Mouse (Mus musculus) E14TG2a.4 (cell line): Measurements from ENCODE around the gene Gm20458.

Source experiments
- CTCF ChIP-seq: conservative IDR thresholded peaks from 2 replicates; pipeline ENCODE4 v1.5.1; 2014; ENCODE audit warnings: low read length
- NANOG ChIP-seq: IDR thresholded peaks from 2 replicates; pipeline ENCODE4 v1.6.1; 2014; ENCODE audit warnings: borderline replicate concordance, low read length, mixed read lengths
- POU5F1 ChIP-seq: IDR thresholded peaks from 2 replicates; pipeline ENCODE4 v1.6.1; 2014; ENCODE audit warnings: low read length, borderline replicate concordance

DNA sequence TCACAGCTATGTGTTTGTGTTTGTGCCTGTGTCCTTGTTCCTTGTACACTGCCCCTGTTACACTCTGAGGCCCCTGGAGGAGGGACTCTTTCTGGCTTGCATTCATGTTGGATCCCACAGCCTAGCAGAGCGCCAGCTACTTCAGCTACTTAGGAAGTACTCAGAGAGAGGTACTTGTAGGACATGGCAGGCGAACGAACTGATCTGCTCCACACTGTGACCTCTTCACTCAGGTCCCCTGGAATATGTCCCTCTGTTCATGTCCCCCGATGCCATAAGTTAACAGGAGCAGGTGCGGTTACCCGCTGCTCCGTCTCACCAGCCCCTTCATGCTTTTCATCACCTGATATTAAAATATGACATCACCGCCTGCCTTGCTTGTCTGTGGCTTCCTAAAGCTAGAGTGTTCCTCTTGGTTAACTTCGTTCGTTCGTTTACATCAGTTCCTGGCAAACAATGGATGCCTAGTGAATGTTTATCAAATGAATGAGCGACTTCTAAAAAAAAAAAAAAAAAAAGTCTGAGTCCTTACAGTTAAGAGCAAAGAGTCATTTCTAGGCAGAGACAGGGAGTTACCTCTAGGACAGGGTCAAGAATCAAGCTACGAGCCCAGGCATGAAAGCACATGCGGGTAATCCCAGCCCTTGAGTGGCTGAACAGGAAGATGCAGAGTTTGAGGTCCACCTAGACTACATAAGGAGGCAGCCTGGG is 7.6 kb upstream of the Gm20458 start:
- TF ChIP-seq CTCF (no peak), POU5F1 (no peak), NANOG (no peak)
